15 mouse cellular contexts compared by ENCODE assay signal in the genomic region with DNA sequence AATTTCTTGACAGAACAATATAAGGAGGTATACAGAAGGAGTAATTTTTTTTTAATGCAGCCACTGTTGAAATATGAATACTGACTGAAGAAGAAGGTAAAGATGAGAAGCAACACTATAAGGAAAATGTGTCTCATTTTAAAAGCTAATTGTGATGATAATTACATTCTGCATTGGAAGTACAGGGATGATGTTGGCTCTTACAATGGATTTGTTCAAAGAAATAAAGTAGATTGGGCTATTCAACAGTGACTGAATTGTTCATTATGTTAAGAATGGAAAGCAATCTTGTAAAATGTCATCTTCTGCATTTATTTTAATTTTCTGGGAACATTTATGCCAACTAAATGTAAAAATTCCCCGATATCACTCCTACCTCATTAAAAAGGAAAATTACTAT.
A peak's percentile ranks its signal among the peaks of the same experiment; 100 is the strongest.
DNase-seq lines count a peak whose midpoint lies in the region; ATAC-seq and TF ChIP-seq lines count a peak whose summit lies in the region.
"Had no signal": no experiment of that assay in that cellular context is flagged by ENCODE, and none has a peak within 500 bp of the region (broad histone marks: within the 10 kb centered on the region; RNA-seq: fewer than 3 reads in every experiment).

No protein-coding gene starts in this region.

- WGBS in forebrain, embryonic 15.5 days, result 78% methylated on average over 1 of the region's 1 CpGs
- whole genome bisulfite sequencing in forebrain, embryonic 10.5 days, result 93% methylated on average over 1 of the region's 1 CpGs
- 74% methylated on average over 1 of the region's 1 CpGs for WGBS in forebrain, postnatal 0 days
- WGBS in forebrain, embryonic 11.5 days, result 88% methylated on average over 1 of the region's 1 CpGs

- no peak for DNase-seq in forebrain, embryonic 10.5 days (ENCODE audit: extremely low spot score, low spot score)
- no peak for DNase-seq in forebrain, postnatal 0 days
- DNase-seq in forebrain, embryonic 11.5 days (ENCODE audit: low spot score), result no peak
- no peak for DNase-seq in heart, postnatal 25 days (ENCODE audit: low spot score)
- DNase-seq: adrenal gland, adult 2 months; adrenal gland, postnatal 10 days; adrenal gland, postnatal 25 days; cerebellum, adult 11-12 months; cerebellum, adult 2 months; cerebellum, adult 9-10 months; cerebellum, postnatal 10 days; cerebellum, postnatal 25 days had no signal

- no peak overlapping the region for H3K27ac ChIP-seq in forebrain, embryonic 15.5 days (replicated peaks)
- no peak overlapping the region for H3K27ac ChIP-seq in forebrain, embryonic 10.5 days
- no peak overlapping the region for H3K27ac ChIP-seq in forebrain, postnatal 0 days (ENCODE audit: low read depth, low read length)
- H3K27ac ChIP-seq in forebrain, embryonic 11.5 days (ENCODE audit: low read depth, low read length), result no peak overlapping the region
- H3K27ac ChIP-seq: embryonic facial prominence, embryonic 10.5 days; embryonic facial prominence, embryonic 12.5 days had no signal

- intact Hi-C loops in heart, postnatal 25 days (cut with DNase I), result no loop called here

- H3K9me3 ChIP-seq in forebrain, embryonic 15.5 days, result no peaks in the 10 kb centered on the region
- H3K9me3 ChIP-seq in forebrain, embryonic 10.5 days, result no peaks in the 10 kb centered on the region
- H3K9me3 ChIP-seq in forebrain, postnatal 0 days (ENCODE audit: low read length), result no peaks in the 10 kb centered on the region
- no peaks in the 10 kb centered on the region for H3K9me3 ChIP-seq in forebrain, embryonic 11.5 days (ENCODE audit: control insufficient read depth, low read length)
- H3K9me3 ChIP-seq: embryonic facial prominence, embryonic 10.5 days; embryonic facial prominence, embryonic 12.5 days had no signal

- no peak overlapping the region for H3K4me3 ChIP-seq in forebrain, embryonic 15.5 days
- no peak overlapping the region for H3K4me3 ChIP-seq in forebrain, embryonic 10.5 days
- no peak overlapping the region for H3K4me3 ChIP-seq in forebrain, postnatal 0 days (ENCODE audit: low read depth, low read length)
- no peak overlapping the region for H3K4me3 ChIP-seq in forebrain, embryonic 11.5 days (ENCODE audit: low read depth, low read length)
- H3K4me3 ChIP-seq: embryonic facial prominence, embryonic 10.5 days; embryonic facial prominence, embryonic 12.5 days had no signal

- peaks cover 2% of the 10 kb centered on the region; the same call in 1 of the 2 replicates for H3K4me1 ChIP-seq in forebrain, embryonic 15.5 days
- H3K4me1 ChIP-seq in forebrain, embryonic 10.5 days, result no peaks in the 10 kb centered on the region; the same call in 1 of the 2 replicates
- no peaks in the 10 kb centered on the region for H3K4me1 ChIP-seq in forebrain, postnatal 0 days (ENCODE audit: insufficient read depth)
- H3K4me1 ChIP-seq in forebrain, embryonic 11.5 days (replicated peaks; ENCODE audit: control insufficient read depth, insufficient read depth, low read length), result no peaks in the 10 kb centered on the region
- H3K4me1 ChIP-seq: embryonic facial prominence, embryonic 10.5 days; embryonic facial prominence, embryonic 12.5 days had no signal

- TF ChIP-seq CTCF in forebrain, postnatal 0 days (IDR thresholded peaks at IDR 0.05; ENCODE audit: low read depth), result no peak

- no peak overlapping the region for H3K9ac ChIP-seq in forebrain, embryonic 15.5 days (replicated peaks)
- no peak overlapping the region for H3K9ac ChIP-seq in forebrain, postnatal 0 days
- H3K9ac ChIP-seq in forebrain, embryonic 11.5 days (ENCODE audit: low read length), result no peak overlapping the region
- H3K9ac ChIP-seq: embryonic facial prominence, embryonic 12.5 days had no signal

- no peak overlapping the region for H3K4me2 ChIP-seq in forebrain, embryonic 15.5 days (replicated peaks)
- H3K4me2 ChIP-seq in forebrain, postnatal 0 days (ENCODE audit: low read depth), result no peak overlapping the region
- no peak overlapping the region for H3K4me2 ChIP-seq in forebrain, embryonic 11.5 days (ENCODE audit: low read depth, low read length, severe bottlenecking)
- H3K4me2 ChIP-seq: embryonic facial prominence, embryonic 12.5 days had no signal

- peak; percentile 51; the same call in 1 of the 2 replicates for ATAC-seq in forebrain, embryonic 15.5 days (replicated peaks)
- ATAC-seq in forebrain, postnatal 0 days, result peak; percentile 58; the same call in 1 of the 2 replicates
- ATAC-seq in forebrain, embryonic 11.5 days (replicated peaks; ENCODE audit: low FRiP score), result no peak

- no peaks in the 10 kb centered on the region for H3K36me3 ChIP-seq in forebrain, embryonic 15.5 days
- H3K36me3 ChIP-seq in forebrain, embryonic 10.5 days (replicated peaks), result no peaks in the 10 kb centered on the region
- H3K36me3 ChIP-seq in forebrain, postnatal 0 days (ENCODE audit: insufficient read depth), result no peaks in the 10 kb centered on the region
- no peaks in the 10 kb centered on the region for H3K36me3 ChIP-seq in forebrain, embryonic 11.5 days (ENCODE audit: control insufficient read depth, insufficient read depth, low read length)
- H3K36me3 ChIP-seq: embryonic facial prominence, embryonic 10.5 days; embryonic facial prominence, embryonic 12.5 days had no signal

- no peaks in the 10 kb centered on the region for H3K27me3 ChIP-seq in forebrain, embryonic 15.5 days
- no peaks in the 10 kb centered on the region for H3K27me3 ChIP-seq in forebrain, embryonic 10.5 days (ENCODE audit: poor library complexity, severe bottlenecking)
- H3K27me3 ChIP-seq in forebrain, postnatal 0 days (ENCODE audit: insufficient read depth, low read length), result no peaks in the 10 kb centered on the region
- H3K27me3 ChIP-seq in forebrain, embryonic 11.5 days (ENCODE audit: control insufficient read depth, insufficient read depth, low read length), result no peaks in the 10 kb centered on the region
- H3K27me3 ChIP-seq: embryonic facial prominence, embryonic 12.5 days had no signal
